Mouse (Mus musculus) cerebellum, adult 9-11 months (tissue): Measurements from ENCODE around the gene Trmt112.

Experiments used
- DNase-seq: peaks from one replicate; pipeline ENCODE4 v3.0.0; 2022

Trmt112 gene

DNA sequence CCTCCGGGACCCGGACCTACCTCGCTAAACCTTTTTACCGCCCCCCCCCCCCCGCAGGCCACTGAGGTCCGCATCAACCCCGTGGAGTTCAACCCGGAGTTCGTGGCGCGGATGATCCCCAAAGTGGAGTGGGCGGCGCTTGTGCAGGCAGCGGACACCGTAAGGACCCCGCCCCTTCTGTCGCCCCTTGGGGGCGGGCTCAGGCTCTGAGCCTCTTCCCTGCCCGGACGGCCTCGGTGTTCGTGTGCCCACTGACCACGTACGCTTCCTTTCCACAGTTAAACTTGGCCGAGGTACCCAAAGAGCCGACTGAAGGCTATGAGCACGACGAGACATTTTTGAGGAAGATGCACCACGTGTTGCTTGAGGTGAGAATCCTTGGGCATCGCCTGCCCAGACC is 808 bp downstream of the Trmt112 start:
- DNase-seq = peak; percentile 80

DNA sequence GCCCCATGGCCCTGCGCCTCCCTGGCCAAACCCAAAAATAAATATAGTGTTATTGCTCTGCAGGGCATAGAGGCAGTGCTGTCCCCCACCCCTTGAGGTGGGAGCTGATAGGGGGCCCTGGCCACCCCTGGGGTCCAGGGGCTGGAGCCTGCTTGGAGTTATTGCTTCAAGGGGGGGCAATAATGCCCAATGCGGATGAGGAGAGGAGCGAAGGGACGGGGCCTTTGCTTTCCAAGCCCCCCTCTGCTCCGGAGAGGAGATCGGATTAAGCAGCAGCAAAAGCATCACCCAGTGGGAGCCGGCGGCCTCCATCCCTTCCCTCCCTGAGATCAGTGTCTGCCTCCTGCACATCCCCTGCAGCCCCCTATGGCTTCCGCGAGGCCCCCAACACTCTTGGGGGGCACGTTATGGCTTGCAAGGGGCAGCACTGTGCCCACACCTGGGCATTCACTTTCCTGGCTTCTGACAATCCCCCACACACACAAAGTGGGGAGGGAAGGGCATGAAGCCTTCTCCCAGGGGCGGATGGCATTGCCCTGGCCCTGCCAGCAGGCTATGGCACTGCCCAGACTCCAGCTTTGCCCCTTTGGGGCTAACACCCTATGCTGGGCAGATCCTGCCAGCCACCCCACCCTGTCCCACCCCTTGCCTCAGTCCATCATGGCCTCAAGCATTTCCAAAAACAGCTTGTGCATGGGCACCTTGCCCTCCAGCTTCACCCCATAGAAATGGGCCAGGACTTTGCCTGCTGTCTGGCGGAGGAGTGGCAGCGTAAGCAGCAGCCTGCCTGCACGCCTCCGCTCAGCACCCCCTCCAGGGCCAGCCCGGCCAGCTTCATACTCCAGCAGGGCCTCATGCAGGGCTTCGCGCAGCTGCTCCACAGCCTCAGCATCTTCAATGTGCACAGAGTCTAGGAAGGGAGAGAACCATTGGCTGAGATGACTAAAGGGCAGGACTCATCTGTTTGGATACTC is 1.9 kb downstream of the Trmt112 start:
- DNase-seq = peak; percentile 66

DNA sequence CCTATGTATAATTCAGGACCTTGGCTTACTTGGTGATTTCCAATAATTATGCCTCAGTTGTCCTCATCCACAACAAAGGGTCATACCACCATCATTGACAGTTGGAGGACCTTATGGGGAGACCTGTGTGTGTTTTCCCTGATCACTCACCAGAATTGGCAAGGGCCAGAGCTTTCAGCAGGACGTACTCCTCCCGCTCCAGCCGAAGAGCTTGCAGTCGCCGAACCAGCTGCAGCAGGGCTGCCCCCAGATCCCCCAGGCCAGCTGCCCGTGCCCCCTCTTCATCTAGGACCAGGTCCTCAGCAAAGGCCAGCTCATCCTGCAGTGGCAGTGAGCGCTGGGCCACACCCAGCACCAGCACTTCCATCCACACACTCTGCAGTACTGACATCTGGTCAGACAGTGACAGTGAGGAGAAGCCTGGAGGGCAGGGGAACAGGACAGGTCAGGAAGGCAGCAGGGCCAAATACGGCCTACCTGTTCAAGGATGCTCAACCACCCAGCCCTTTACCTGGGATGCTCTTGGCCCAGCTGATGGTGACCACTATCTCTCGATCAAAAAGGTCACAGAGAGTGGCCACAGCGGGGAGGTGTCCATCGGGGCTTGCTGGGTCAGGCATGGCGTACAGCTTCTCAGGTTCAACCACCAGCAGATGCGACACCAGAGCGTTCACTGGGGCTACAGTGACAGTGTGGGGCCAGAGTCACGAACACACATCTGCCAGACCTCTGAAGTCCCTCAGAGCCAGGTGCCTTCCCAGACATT is 2.9 kb downstream of the Trmt112 start:
- DNase-seq = peak; percentile 48

DNA sequence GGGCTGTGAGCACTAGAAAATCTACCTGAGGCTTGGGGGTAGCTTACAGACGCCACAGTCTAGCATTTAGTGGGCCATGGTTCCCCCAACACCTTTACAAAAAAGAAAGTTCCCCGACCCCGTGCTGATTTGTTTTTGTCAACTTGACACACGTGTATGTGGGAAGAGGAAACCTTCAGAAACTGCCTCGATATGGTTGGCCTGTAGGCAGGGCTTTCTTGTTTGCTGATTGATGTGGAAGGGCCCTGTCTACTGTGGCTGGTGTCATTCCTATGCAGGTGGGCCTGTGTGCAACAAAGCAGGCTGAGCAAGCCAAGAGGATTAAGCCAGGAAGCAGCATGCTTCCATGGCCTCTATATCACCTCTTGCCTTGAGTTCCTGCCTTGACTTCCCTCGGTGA is 3.5 kb downstream of the Trmt112 start:
- no peak for DNase-seq

DNA sequence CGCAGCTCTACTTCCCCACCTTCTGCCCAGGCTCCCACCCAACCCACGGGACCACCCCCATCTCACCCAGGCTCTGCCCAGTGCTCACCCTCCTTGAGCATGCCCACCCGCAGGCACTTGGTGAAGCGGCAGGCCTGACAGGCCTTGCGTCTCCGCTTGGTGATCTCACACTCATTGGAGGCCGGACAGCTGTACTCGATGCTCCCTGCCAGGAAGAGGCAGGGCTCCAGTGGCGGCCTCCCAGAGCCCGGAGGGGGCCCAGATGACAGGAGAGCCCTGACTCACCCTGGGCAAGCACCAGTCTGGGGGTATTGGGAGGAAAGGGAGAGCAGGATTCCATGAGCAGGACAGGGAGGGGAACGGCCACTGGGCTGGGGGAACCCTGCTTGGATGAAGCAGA is 4.5 kb downstream of the Trmt112 start:
- peak; percentile 46 for DNase-seq

DNA sequence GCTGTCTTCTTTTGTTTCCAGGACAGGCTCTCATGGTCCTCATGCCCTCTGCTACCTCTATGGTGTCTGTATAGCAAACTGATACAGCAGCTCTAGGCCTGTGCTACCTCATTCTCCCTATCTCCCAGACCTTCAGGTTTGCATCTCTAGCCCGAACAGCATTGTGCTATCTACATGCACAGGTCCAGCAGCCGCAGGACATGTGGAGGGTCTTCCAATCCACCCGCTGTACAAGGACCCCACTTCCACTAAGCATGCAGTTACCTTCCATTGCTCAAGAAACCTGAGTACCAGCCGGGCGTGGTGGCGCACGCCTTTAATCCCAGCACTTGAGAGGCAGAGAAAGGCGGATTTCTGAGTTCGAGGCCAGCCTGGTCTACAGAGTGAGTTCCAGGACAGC is 5.0 kb downstream of the Trmt112 start:
- no peak for DNase-seq

DNA sequence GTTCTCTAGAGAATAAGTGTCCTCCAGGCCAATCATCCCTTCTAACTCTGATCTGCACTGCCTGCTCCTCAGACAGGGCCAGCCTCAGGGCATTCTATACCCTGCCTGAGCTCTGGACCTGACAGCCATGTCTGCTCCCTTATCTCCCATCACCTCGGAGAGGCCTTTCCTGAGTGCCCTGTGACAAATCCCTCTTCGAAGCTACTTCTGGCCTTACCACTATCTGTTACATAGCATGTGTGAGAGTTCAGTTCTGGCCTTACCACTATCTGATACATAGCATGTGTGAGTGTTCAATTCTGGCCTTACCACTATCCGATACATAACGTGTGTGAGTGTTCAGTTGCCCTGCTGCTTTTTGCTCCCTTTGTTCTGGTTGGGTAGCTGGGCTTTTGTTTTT is 5.8 kb downstream of the Trmt112 start:
- DNase-seq = no peak

DNA sequence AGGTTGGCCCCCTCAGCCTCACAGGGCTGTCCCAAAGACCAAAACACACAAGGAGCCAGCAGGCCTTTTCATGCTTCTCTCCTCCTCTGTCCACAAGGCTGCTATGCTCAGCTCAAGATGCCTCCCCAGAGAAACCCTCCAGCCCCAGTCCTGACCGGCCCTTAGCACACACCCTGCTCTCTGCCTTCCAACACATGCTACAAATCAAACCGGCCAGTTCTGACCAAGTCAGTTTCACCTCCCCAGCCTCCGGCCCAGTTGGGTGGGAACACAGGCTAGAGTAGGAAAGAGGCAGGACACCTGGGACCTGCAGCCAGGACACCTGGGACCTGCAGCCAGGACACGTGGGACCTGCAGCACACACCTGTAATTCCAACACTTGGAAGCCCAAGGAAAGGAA is 7.0 kb downstream of the Trmt112 start:
- no peak for DNase-seq

DNA sequence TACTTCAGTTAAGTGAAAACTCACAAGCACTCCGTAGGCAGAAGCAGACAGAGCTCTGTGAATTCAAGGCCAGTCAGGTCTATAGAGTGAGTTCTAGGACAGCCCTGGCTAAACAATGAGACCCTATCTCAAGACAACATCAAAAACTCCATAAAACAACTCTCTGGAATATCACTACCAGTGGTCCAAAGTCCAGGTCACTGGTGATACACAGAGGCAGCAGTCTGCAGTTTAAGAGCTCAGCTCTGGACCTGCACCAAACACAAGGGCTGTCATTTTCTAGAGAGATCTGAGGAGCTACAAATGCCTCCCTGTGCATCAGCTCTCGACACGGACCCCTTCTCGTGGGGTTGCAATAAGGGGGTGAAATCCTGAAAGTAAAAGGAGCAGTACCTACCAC is 8.8 kb downstream of the Trmt112 start:
- peak; percentile 20 for DNase-seq

DNA sequence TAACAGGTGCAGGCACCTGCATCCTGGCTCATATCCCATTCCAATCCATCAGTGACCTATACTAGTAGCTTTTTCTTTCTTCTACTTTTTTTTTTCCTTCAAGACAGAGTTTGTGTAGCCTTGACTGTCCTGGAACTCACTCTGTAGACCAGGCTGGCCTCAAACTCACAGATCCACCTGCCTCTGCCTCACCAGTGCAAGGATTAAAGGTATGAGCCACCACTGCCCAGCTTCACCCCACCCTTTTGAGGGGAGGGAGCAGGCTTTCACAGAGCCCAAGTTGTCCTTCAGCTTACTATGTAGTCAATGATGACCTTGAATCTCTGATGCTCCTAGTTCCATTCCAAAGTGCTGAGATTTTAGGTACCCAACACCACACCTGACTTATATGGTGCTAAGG is 9.9 kb downstream of the Trmt112 start:
- peak; percentile 48 for DNase-seq

DNA sequence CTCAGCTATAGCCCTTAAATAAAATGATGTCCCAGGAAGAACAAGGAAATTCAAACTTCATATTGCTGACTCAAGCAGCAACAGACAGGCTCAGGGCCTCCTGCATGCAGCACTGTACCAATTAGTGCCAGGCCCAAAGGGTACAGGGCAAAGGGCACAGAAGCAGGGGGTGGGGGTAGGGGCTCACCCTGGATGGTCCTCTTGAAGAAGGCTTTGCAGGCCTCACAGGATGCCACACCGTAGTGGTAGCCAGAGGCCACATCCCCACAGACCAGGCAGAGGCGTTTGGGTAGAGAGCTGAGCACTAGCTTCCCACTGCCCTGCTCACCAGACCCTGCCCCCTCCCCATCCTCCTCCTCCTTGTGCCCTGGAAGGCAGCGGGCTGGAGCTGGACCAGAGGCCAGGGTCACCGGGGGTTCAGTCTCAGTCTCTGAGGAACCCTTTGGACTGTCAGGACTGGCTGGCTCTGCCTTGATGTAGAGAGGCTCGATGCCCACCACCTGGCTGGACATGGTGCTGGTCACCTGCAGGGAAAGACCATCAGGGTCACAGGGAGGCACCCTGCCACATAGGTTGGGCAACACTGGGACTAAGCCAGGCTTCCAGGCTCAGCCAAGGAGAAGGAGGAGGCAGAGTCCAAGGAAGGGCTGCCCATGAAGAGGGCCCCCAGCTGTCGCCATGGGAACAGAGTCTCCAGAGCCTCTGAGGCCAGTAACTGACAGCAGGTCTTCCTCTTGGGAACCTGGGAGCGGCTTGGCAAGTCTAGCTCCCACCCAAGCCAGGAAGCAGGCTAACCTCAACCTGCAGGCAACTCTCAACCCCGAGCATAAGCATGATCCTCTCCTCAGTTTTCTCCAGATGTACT is 10.6 kb downstream of the Trmt112 start:
- peak; percentile 85 for DNase-seq

DNA sequence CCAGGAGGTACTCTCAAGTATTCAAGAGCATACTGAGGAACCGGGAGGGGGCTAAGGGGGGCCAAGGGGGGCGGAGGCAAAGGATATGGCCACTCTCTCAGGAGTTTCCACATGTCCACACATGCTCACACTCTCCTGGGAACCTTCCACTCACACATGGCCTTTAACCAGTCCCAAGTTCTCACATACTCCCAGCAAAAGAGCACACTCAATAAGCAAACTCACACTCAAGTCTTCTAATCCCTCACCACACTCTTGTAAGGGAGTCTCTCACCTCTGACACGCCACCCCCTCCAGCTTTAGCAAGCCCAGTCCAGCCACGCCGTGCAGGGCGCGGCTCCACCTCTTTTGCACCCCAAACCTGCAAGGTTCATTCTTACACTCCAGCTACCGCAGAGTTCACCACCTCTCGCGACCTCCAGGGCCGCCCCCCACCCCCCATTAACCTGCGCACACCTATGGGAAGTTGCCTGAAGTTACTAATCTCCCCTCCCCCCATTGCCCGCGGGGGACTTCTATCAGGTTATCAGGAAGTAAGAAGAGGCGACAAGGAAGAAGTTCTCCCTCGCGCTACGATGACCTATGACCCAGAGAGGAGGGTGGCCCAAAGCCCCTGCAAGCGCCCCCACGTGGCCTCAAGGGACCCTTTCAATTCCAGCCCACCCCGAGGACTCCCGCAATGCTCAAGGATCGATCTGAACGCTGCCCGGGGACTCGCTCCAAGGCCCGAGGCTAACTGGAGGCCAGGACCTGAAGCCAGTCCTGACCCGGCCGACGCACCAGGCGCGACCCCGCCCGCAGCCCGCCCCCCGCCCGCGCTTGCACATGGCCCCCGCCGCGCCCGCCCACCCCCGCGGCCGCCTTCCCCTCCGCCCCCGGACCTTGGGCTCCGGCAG is 11.5 kb downstream of the Trmt112 start:
- peak; percentile 88 for DNase-seq

DNA sequence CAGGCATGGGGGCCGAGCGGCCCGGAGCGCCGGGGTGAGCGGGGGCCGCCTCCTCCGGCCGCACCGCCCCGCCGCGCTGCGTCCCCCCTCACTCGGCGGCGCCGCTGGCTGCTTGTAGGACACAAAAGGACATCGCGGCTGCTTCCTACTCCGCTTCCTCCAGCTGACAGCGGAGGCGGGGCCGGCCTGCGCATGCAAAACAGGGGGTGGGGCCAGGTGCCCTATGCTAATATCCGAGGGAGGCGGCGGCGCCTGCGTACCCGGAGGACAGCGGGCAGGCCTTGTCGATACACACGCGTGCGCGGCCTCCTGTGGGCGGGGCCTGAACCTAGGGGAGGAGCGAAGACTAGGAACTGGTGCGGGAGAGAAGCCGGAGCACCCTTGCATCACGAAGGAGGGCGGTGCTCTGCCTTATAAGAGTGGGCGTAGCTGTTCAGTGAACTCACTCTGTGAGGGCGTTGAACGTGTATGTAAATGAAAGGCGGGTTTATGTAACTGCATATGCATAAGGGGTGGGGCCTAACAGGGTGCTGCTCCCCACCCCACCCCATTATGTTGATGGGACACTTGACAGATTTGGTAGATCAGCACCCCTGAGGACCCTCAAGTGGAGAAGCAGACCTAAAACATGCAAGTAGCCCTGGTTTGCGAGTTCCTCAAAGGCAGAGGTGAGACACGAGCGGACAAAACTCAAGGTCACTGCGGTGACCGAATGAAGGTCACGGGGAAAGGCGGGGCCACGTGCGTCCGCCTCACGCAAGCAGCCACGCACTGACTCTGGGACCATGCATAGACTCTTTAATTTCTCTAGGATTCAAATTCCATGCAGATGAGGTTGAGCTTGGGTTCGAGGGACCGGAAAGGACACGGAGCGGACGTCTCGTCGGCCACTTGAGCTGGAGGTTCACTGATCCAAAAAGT is 12.4 kb downstream of the Trmt112 start, which contains the start of gene Esrra:
Esrra (minus strand) TSS at position 167 of the 921 bp plus-strand sequence.
- DNase-seq = peak; percentile 100

DNA sequence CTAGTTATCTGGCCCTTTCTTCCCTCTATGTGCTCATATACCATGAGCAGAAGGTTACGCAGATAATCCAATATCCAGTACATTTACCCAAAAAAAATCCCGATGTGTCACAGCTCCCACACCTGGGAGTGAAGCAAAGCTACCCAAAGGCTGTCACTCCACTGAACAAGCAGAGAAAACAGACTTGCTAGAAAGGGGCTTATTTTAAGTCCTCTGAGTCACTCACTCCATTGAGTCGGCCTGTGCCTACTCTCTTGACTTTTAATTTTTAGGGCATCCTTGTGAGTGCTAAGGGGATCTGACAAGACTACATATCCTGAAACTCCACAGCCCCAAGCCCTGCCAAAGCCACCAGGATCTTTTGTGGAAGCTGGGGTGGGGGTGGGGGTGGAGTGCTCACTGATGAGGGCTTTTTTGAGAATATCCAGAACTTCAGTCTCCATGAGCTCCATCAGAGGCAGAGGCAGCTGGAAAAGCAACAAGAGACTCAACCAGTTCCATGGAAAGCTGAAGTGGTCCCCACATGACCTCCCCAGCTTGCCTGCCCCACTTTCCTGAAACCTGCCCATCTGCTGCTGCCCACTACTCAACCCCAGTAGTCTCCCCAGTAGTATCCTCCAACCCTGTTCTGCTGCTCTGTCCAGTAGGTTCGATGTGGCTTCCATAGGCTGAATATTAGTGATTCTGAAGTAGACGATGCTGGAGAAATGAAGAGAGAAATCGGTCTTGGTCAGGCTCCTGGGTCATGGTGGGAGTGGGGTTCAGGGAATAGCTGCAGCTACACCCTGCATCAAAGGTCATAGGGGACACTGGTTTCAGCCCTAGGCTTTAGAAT is 13.6 kb downstream of the Trmt112 start:
- peak; percentile 57 for DNase-seq

DNA sequence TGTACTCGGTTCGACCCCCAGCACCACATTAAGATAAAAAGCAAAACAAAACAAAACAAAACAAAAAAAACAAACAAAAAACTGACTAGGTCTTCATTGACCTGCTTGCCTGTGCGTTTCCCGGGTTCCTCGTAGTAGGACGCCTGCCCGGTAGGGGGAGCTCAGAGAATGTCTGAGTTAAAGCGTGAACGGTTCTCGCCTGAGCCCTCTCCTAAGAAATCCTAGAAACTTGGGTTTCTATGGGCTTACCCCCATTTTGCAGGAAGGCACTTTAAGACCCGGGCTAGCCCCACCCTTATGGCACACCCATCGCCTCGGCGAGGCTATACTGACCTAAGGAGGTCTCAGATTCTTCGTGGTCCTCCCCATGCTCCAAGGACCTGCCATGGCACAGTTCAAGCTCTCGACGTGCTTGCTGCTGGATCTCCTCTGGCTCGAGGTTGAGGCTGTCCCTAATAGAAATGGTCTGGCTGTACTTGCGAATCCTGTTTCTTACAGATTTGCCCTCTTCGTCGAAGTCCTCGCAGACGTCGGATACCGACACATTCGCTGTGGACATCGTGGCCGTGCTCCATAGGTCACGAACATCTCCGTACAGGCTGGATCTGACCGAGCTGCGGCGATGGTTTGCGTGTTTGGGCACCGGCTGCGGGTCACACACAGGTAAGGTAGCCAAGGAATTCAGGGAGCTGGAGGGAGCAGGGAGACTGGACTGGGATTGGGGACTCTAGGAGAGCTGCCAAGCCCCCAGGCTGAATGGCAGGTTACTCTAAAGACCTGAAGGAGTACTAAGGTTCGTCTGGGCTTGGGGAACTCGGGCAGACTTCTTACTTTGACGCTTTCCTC is 15.2 kb downstream of the Trmt112 start:
- peak; percentile 87 for DNase-seq

DNA sequence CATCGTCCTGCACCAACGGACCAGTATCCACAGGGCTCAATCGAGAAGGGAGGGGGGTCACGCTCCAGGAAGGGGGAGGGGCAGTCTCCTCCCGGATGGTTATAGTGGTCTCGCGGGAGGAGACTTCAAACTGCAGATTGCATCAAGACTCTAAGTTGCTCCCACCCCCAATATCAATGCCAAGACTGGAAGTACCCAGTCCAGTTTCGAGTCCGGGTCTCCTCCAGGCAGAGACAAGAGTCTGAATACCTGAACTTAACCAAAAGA is 15.7 kb downstream of the Trmt112 start, which contains the start of gene Catsperz:
Catsperz (minus strand) TSS at position 74 of the 267 bp plus-strand sequence.
- DNase-seq = no peak

DNA sequence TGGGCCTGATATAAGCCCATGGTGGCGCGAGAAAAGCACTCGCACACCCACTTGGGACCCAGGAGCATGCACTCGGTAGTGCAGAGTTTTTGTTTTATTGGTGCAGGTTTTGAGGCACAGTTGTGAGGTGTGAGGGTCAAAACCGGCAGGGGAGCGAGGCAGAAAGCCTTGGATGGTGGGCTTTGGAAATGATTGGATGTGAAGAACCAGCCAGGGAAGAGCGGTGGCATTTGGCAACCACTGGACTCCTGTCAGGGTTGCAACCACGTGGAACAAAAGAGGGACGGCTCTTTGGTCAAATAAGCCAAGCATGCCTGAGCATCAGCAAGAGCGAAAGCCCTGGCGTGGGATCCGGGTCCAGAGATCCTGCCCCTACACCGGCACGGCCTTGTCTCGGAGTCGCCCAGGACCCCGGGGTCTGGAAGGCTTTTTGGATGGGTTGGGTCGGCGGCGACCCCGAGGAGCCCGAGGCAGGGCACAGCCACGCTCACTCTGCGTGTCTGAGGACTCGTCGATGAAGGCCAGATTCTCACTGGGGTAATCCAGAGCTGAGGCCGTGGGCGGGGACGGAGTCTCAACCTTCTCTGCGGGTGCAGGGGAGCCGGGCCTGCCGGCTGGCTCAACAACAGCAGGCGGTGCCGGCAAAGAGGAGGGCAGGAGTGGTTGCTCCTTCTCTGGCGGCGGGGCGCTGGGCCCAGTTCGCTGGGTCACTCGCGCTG is 16.3 kb downstream of the Trmt112 start:
- DNase-seq = peak; percentile 60
